Mouse (Mus musculus) cerebellum, adult 2 months (tissue): ENCODE measurements around the gene Zbtb20. TPM values are rescaled to one million over a fixed set of nuclear protein-coding genes. Genes with fewer than 3 reads are reported as not detected.

Source experiments
- DNase-seq, 2 experiments: peaks; one replicate each; pipeline ENCODE4 v3.0.0; 2021
- H3K27ac ChIP-seq: fragments of 200-500 bp; 2 replicates; pipeline ENCODE4 v1.5.1; 2012; ENCODE audit warnings: low read length, control low read depth, inconsistent platforms; ENCODE audit not compliant: insufficient read depth
- H3K27me3 ChIP-seq: fragments of 200-500 bp; 2 replicates; pipeline ENCODE4 v1.6.1; 2012; ENCODE audit warnings: inconsistent platforms, mild to moderate bottlenecking, low read length, moderate library complexity; ENCODE audit not compliant: control insufficient read depth, insufficient read depth
- H3K4me1 ChIP-seq: fragments of 200-500 bp; 2 replicates; pipeline ENCODE4 v1.6.1; 2011; ENCODE audit warnings: low read length; ENCODE audit not compliant: control insufficient read depth, insufficient read depth
- H3K4me3 ChIP-seq: fragments of 200-500 bp; replicated peaks from 2 replicates; pipeline ENCODE3; 2011; ENCODE audit warnings: mild to moderate bottlenecking, low read depth, low read length, control low read depth; ENCODE audit not compliant: insufficient read depth
- CTCF ChIP-seq: fragments of 200-500 bp; IDR thresholded peaks from 2 replicates; pipeline ENCODE4 v1.5.1; 2011; ENCODE audit warnings: low read depth, mild to moderate bottlenecking, control low read depth, low read length, moderate library complexity, borderline replicate concordance; ENCODE audit not compliant: insufficient read depth
- POLR2A ChIP-seq: fragments of 200-500 bp; IDR thresholded peaks from 2 replicates; pipeline ENCODE4 v1.6.1; 2011; ENCODE audit warnings: low read length, control low read depth, borderline replicate concordance; ENCODE audit not compliant: insufficient read depth
- WGBS: fragments of 180-500 bp; shearing (Covaris S2); methylation state at CpG from one replicate; pipeline ENCODE4 v1.1.7; 2018; 5-methylcytosine and 5-hydroxymethylcytosine counted together
- polyA plus RNA-seq: library from polyadenylated mRNA; depleted of rRNA; stranded (reverse); fragments of >200 nt; gene quantifications from 2 replicates; pipeline ENCODE4 v1.2.3, GENCODE M21; 2012

The Zbtb20 gene
- polyA plus RNA-seq, 1 experiment = 25.2 TPM

DNA sequence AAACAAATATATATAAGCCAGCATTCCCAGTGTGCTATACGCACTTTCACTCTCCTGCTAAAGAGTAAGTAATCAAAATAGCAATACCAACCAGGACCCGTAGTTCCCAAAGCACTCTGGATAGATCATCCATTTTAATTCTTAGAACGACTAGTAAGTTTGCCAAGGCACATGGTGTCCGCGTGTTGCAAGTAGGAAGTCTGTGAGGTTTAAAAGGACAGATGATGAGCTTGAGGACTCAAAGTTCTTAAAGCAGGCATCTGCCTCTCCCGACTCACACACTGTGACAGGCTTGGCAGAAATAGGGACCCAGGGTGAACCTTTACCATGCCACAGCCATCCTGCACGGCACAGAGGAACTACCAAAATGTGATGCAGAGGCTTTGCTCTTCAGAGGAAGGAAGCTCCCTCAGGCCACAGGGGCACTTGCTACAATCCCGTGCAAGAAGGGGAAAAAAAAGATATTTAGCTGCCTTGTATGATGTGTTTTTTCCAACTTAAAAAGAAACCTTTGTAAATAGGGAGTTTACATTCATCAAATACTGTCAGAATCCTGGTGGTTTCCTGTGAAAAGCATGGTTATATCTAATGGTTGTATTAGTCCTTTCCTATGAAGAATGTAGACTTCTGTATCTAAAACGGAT, 619.6 kb downstream of the Zbtb20 start:
- WGBS = 79% methylated on average over 9 of the region's 9 CpGs
- no peak for TF ChIP-seq POLR2A
- no peak for TF ChIP-seq CTCF
- Histone ChIP-seq H3K4me3 (no peak overlapping the region), H3K4me1 (peaks cover 5% of the 10 kb centered on the region; the same call in 1 of the 2 replicates), H3K27ac (no peak overlapping the region), H3K27me3 (no peaks in the 10 kb centered on the region)
- no peak for DNase-seq

DNA sequence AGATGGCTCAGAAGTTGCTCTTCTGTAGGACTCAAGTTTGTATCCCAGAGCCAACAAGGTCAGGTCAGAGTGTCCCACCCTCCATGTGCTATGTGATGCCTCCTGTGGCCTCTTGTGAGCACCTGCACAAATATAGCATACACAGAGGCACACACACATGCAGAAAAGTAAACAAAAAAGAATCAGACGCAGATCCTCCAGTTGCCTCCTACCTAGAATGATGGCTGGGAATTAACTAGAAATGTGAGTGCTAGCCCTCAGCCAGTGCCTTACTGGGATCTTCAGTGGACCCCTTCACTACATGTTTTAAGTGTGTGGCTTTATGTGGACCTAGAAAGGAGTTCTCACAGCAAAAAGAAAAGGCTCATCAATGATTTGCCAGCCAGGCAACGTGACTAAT, 621.4 kb downstream of the Zbtb20 start:
- H3K4me3 ChIP-seq = no peak overlapping the region
- peaks cover 8% of the 10 kb centered on the region; the same call in 1 of the 2 replicates for H3K4me1 ChIP-seq
- no peak for TF ChIP-seq CTCF
- no peak for TF ChIP-seq POLR2A
- no peak for DNase-seq
- WGBS = 86% methylated on average over 2 of the region's 2 CpGs
- no peak overlapping the region for H3K27ac ChIP-seq
- no peaks in the 10 kb centered on the region for H3K27me3 ChIP-seq

DNA sequence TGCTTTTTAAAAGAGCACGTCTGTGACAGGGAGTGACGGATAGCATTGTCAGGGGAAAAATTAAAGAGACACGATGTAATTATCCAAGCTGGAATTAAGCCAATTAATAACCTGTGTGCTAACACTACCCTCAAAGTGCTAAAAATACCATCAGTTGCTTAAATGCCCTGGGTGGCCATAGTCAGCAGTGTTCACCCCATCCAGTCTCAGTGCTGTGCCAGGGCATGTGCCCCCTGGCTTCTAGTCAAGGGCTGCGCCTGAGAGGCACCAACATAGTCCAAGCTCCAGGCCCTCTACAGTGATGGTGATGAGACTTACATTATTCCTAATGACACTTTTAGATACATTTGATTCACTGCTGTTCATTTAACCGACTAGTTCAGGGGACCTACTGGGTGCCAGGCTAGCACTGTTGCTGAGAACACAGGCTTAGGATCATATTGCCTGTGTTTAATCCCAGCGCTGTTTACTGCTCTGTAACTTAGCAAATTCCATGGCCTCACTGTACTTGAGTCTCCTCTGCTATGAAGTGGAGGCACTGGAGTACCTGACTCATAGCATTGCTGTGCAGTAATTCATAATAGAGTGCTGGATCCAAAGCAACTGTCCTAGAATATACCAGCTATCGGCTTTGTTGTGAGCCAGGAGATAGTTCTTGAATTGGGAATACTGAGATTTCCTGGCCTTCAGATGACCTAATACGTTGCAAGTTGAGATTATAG, 624.6 kb downstream of the Zbtb20 start:
- TF ChIP-seq CTCF (peak; percentile 26; the same call in 1 of the 2 replicates), POLR2A (no peak)
- Histone ChIP-seq H3K4me1 (peaks cover 8% of the 10 kb centered on the region; the same call in 1 of the 2 replicates), H3K27me3 (no peaks in the 10 kb centered on the region), H3K4me3 (no peak overlapping the region), H3K27ac (peak overlapping the region; percentile 72; the same call in 1 of the 2 replicates)
- DNase-seq = peak in 1 of 2 experiments; percentile 46
- WGBS = 56% methylated on average over 8 of the region's 8 CpGs

DNA sequence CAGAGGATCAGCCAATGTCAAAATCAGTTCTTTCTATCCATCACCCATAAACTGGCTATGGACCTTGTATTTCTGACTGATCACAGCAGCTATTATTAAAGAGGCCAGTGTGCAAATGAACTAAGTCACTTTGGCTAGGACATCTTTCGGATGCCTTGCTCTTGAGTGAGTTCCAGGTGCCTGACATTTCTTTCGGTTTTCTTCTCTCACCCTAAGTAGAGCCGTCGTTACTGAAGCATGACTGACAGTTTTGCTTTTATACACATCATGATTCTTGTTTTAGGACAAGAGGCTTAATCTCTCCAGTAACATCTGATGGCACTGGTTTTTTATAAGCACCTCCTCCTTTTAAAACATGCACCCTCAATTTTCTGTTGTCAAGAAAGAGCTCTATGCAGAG, 625.6 kb downstream of the Zbtb20 start:
- peak overlapping the region; percentile 34; the same call in 1 of the 2 replicates for H3K27ac ChIP-seq
- peaks cover 8% of the 10 kb centered on the region; the same call in 1 of the 2 replicates for H3K4me1 ChIP-seq
- no peak overlapping the region for H3K4me3 ChIP-seq
- TF ChIP-seq CTCF = no peak
- no peak for TF ChIP-seq POLR2A
- WGBS = 45% methylated on average over 4 of the region's 4 CpGs
- no peaks in the 10 kb centered on the region for H3K27me3 ChIP-seq
- peak in 1 of 2 experiments; percentile 35 for DNase-seq

DNA sequence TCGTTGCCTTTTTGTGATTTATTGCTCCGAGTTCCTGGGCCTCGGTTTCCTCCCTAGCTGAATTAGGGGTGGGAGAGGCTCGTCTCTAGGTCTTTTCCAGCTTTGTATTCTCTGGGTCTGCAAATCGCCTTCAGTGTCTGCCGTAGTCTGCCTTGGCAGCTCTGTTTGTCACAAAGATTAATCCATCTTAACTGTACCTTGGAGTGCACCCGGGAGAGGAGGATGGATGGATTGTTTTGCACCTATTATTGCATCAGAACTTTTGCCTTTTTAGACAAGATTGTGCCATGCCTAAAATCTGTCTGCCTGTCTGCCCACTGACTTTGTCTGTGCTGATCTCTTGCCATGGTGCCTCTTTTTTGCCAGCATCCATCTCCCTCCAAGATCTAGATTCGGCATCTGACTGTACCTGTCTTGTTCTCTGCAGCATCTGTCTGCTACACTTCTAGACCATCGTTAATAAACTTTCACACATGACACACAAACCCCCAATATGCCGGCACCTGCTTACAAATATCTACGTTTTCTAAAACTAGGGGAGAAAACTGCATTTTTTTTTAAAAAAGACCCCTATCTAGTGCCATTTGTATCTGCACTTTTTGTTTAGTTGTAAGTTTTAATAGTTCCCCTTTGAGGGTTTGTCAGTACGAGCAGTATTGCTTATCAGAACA, 626.8 kb downstream of the Zbtb20 start:
- WGBS = 22% methylated on average over 12 of the region's 12 CpGs
- peak; percentile 48 to 61 for DNase-seq
- Histone ChIP-seq H3K4me3 (peak overlapping the region; percentile 79), H3K4me1 (peaks cover 8% of the 10 kb centered on the region; the same call in 1 of the 2 replicates), H3K27ac (peak overlapping the region; percentile 91), H3K27me3 (no peaks in the 10 kb centered on the region)
- TF ChIP-seq CTCF = no peak
- TF ChIP-seq POLR2A = no peak

DNA sequence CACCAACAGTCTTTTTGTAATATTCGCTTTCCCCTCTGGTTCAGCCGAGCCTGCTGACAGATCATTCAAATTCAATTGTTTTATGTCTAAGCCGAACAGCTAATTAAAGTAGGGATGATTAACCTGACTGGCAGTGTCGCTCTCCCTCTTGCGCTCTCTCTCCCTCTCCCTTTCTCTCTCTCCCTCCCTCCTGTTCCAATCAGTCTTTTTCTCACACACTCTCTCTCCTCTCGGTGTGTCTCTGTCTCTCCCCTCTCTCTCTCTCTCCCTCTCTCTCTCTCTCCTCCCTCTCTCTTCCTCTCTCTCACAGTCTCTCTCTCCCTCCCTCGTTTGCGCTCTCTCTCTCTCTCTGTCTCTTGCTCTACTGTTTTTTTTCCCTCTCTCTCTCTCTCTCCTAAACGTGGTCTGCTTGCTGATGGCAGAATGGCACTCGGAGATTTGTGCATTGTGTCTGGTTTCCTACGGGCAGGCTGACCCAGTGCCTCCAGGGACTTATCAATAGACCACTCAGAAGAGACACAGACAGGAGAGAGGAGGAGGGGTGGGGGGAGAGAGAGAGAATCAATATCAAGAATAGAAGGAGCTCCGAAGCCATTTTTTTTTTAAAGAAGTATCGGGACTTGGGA, 627.4 kb downstream of the Zbtb20 start:
- TF ChIP-seq CTCF (no peak), POLR2A (peak; percentile 13; the same call in 1 of the 2 replicates)
- Histone ChIP-seq H3K4me1 (peaks cover 8% of the 10 kb centered on the region; the same call in 1 of the 2 replicates), H3K4me3 (peak overlapping the region; percentile 79), H3K27me3 (no peaks in the 10 kb centered on the region), H3K27ac (peak overlapping the region; percentile 91)
- 2% methylated on average over 13 of the region's 13 CpGs for WGBS
- peak; percentile 65 to 66 for DNase-seq

DNA sequence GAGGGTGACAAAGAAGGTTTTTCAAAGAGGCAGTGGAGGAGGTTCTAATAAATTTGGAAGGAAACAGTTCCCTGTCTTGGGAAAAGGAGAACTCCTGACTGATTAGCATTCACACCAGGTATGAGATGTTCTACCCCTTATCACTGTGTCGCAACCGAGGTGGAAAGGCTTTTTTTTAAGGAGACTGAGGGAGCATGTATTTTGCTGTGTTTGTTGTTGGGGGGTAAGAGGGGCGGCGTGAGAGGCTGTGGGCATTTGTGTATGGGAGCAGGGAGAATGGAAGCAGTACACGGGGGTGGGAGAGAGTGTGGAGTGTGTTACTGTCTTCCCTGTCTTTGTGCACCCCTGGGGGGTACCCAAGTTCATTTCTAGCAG, 627.9 kb downstream of the Zbtb20 start:
- peak; percentile 54 to 72 for DNase-seq
- 3% methylated on average over 5 of the region's 5 CpGs for whole genome bisulfite sequencing
- H3K4me3 ChIP-seq = peak overlapping the region; percentile 79
- peak overlapping the region; percentile 91 for H3K27ac ChIP-seq
- H3K4me1 ChIP-seq = peaks cover 8% of the 10 kb centered on the region; the same call in 1 of the 2 replicates
- no peaks in the 10 kb centered on the region for H3K27me3 ChIP-seq
- no peak for TF ChIP-seq CTCF
- no peak for TF ChIP-seq POLR2A
